Mouse (Mus musculus) MEL-GATA-1-ER (cell line): ENCODE data around the gene P2rx3.

ENCODE experiments used
- DNase-seq: peaks from one replicate; pipeline ENCODE4 v3.0.0-alpha.2; 2012; ENCODE audit warnings: low read depth; ENCODE audit errors: extremely low read depth

The P2rx3 gene

GRCm38 (mm10) chr2:85037047-85038026 lies at the start of gene P2rx3, which contains the start of gene Ssrp1:
Gene P2rx3 (minus strand): TSS chr2:85037462.
Gene Ssrp1 (plus strand): TSS chr2:85037234.
- peak; percentile 81 for DNase-seq

- no peak for DNase-seq
Observed at GRCm38 (mm10) chr2:85073751-85074150, 36.5 kb upstream of the P2rx3 start.

GRCm38 (mm10) chr2:85071921-85072320 lies 34.7 kb upstream of the P2rx3 start:
- no peak for DNase-seq

- DNase-seq = no peak
Observed at GRCm38 (mm10) chr2:85070086-85070485, 32.8 kb upstream of the P2rx3 start.

GRCm38 (mm10) chr2:85068626-85069025 lies 31.4 kb upstream of the P2rx3 start:
- DNase-seq = no peak

GRCm38 (mm10) chr2:85067903-85068625 lies 30.8 kb upstream of the P2rx3 start:
- DNase-seq = no peak

- DNase-seq = no peak
Observed at GRCm38 (mm10) chr2:85066937-85067336, 29.7 kb upstream of the P2rx3 start.

- no peak for DNase-seq
Observed at GRCm38 (mm10) chr2:85065141-85065875, 28.0 kb upstream of the P2rx3 start.

GRCm38 (mm10) chr2:85061107-85061541 lies 23.9 kb upstream of the P2rx3 start:
- no peak for DNase-seq

GRCm38 (mm10) chr2:85060591-85061060 lies 23.4 kb upstream of the P2rx3 start:
- DNase-seq = peak; percentile 15

GRCm38 (mm10) chr2:85059677-85060076 lies 22.4 kb upstream of the P2rx3 start:
- DNase-seq = no peak

GRCm38 (mm10) chr2:85056711-85057110 lies 19.4 kb upstream of the P2rx3 start:
- DNase-seq = no peak

- DNase-seq = no peak
Observed at GRCm38 (mm10) chr2:85053192-85053816, 16.0 kb upstream of the P2rx3 start.

- no peak for DNase-seq
Observed at GRCm38 (mm10) chr2:85050746-85051145, 13.5 kb upstream of the P2rx3 start.

GRCm38 (mm10) chr2:85050001-85050634 lies 12.9 kb upstream of the P2rx3 start:
- no peak for DNase-seq

- no peak for DNase-seq
Observed at GRCm38 (mm10) chr2:85049277-85049676, 12.0 kb upstream of the P2rx3 start.

GRCm38 (mm10) chr2:85048168-85048751 lies 11.0 kb upstream of the P2rx3 start:
- DNase-seq = no peak

GRCm38 (mm10) chr2:85047596-85048167 lies 10.4 kb upstream of the P2rx3 start, which contains the start of gene Tnks1bp1:
Gene Tnks1bp1 (plus strand): TSS chr2:85048022.
- peak; percentile 92 for DNase-seq

- no peak for DNase-seq
Observed at GRCm38 (mm10) chr2:85047081-85047480, 9.8 kb upstream of the P2rx3 start.
